Mouse (Mus musculus) fat pad, adult 2 months (tissue): ENCODE measurements around the gene Bicdl1.

Source experiments
- DNase-seq: peaks from one replicate; pipeline ENCODE4 v3.0.0-alpha.2; 2011; ENCODE audit warnings: low read depth, low spot score; ENCODE audit errors: extremely low read depth

The Bicdl1 gene

DNA sequence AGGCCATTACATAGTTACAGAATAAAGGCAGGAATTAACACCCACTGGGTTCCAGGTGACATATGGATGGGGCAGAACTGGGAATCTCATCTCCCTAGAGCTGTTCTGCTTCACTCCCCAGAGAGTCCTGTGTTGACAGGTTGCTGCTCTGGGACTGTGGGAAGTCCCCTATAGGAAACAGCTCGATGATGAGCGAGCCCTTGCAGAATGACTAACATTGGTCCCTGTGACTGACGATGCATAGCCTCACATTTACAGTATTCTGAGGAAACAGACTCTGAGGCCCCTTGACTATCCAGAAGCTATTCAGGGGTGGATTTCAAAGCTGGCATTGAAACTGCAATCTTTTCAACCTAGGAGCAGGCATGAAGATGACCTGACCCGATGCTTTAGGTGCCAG lies 101.7 kb downstream of the Bicdl1 start:
- no peak for DNase-seq

- no peak for DNase-seq
These were observed 103.3 kb downstream of the Bicdl1 start for GRCm38 (mm10) chr5:115628083-115628482.

DNA sequence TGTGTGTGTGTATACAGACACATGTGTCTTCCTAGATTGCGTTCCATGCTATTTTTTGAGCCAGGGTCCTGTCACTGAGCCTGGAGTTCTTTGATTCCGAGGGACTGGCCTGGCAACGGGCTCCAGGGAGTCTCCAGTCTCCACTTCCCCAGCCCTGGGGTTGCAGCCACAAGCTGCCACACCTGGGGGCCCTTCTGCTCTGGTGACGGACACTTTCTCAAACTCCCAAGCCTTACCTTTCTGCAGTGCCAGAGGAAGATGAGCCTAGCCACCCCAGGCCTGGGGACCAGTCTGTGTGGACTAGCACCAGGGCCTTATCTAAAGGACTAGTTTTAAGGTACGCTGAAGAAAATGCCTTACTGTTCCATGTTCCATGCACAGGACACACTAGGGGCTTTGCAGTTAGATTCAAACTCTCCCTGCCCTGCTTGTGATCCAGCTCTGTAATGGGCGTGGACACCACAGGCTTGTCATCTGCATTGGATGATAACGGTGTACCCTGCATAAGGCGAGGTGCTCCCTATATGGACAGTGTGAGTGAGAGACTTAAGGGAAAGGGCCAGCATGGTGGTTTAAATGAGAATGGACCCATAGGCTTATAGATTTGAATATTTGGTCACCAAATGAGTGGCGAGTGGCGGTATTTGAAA lies 105.1 kb downstream of the Bicdl1 start:
- DNase-seq = no peak

DNA sequence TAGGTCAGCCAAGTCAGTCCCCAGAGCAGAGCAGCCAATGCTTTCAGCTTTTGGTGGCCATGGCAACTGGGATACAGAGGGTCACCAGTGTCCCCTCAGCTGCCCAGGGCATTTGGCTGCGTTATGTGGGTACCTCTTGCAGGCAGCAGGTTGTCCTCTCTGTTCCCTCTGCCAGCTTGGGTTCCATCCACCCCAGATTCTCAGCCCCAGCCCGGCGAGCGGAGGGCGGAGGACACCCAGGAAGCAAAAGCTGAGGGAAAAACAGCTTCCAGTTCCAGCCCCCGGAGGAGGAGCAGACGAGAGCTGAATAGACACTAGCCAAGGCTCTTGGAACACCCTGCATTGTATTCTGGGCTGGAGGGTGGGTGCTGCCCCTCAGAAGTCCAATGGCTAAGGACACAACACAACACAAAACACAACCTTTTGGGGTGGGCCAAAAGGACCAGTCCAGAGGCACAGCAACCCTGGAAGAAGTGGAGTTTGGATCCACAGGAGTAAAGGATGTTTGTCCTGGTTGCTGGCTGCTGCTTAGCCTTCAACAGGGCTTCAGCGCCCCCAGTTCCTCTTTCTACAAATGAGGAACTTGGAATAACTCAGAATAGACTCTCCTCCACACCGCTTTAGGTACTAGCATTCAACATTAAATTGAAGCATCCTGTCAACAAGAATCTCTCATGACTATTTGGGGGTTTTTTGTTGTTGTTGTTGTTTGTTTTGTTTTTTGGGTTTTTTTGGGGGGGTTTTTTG lies 107.6 kb downstream of the Bicdl1 start:
- no peak for DNase-seq

GRCm38 (mm10) chr5:115622686-115623085 lies 108.7 kb downstream of the Bicdl1 start:
- DNase-seq = no peak

DNA sequence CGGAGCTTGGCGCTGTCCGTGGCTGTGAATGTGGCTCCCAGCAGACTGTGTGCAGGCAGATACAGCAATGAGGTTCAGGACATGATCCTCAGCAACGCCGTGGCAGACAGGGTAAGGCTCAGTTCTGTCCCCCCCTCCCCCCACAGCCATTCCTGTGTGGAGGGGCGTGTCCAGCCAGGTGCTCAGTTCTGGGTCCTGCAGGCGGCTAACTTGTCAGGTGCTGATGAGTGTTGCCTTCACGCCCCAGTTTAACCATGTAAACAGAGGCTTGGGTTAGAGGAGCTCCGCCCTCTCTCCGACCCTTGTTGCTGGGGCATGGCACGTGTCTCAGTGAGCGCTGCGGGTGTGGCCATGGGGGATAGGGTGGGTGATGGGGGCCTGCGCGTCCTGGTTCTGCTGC lies 111.7 kb downstream of the Bicdl1 start:
- no peak for DNase-seq

GRCm38 (mm10) chr5:115614948-115615347 lies 116.5 kb downstream of the Bicdl1 start:
- DNase-seq = no peak

DNA sequence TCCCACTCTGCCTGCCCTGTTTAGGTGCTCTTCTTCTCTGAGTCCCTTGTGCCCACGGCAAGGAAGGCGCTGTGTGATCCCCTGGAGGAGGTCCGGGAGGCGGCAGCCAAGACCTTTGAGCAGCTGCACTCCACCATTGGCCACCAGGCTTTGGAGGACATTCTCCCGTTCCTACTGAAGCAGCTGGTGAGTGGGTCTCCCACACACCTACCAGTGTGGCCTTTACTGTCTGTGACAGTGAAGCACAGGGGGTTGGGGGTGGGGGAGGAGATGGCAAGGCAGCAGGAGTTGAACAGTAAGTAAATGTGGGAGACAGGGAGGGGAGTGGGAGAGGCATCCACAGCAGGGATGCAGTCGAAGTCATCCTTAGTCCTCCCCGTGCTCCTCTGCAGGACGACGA lies 118.1 kb downstream of the Bicdl1 start:
- no peak for DNase-seq

GRCm38 (mm10) chr5:115611566-115611965 lies 119.9 kb downstream of the Bicdl1 start:
- no peak for DNase-seq

- no peak for DNase-seq
These were observed 127.9 kb downstream of the Bicdl1 start for GRCm38 (mm10) chr5:115603561-115603960.
